Mouse (Mus musculus) C2C12 (cell line): Measurements from ENCODE around the gene Erp27. TPM values are rescaled to one million over a fixed set of nuclear protein-coding genes. Genes with fewer than 3 reads are reported as not detected.
A peak's percentile ranks its signal among the peaks of the same experiment; 100 is the strongest.

Experiments
- H3K27me3 ChIP-seq: one replicate; pipeline ENCODE4 v1.6.1; 2011; ENCODE audit not compliant: control insufficient read depth, insufficient read depth, insufficient read length
- H3K36me3 ChIP-seq: one replicate; pipeline ENCODE4 v1.6.1; 2011; ENCODE audit not compliant: control insufficient read depth, insufficient read depth
- H3K4me3 ChIP-seq: one replicate; pipeline ENCODE4 v1.5.1; 2011; ENCODE audit warnings: mild to moderate bottlenecking, control low read depth; ENCODE audit not compliant: poor library complexity, insufficient read depth, severe bottlenecking
- H3K79me2 ChIP-seq: one replicate; pipeline ENCODE4 v1.6.1; 2011; ENCODE audit not compliant: control insufficient read depth, insufficient read depth
- H3K79me3 ChIP-seq: one replicate; pipeline ENCODE4 v1.6.1; 2011; ENCODE audit warnings: low read depth, control low read depth
- H3ac ChIP-seq: one replicate; pipeline ENCODE3; 2011; ENCODE audit warnings: low read depth; ENCODE audit not compliant: control insufficient read depth, insufficient read length
- CEBPB ChIP-seq: IDR thresholded peaks from one replicate; pipeline ENCODE4 v1.6.1; 2011; ENCODE audit warnings: low read depth, mild to moderate bottlenecking, control low read depth, moderate library complexity
- CTCF ChIP-seq: IDR thresholded peaks from one replicate; pipeline ENCODE4 v1.5.1; 2011; ENCODE audit not compliant: control insufficient read depth, insufficient read depth, insufficient read length
- FOSL1 ChIP-seq: IDR thresholded peaks from one replicate; pipeline ENCODE4 v1.8.0; 2011; ENCODE audit warnings: mild to moderate bottlenecking, low read length; ENCODE audit not compliant: poor library complexity, insufficient read depth, severe bottlenecking
- MAX ChIP-seq: IDR thresholded peaks from one replicate; pipeline ENCODE4 v1.6.1; 2011; ENCODE audit warnings: mild to moderate bottlenecking, control low read depth
- MYOD1 ChIP-seq: IDR thresholded peaks from one replicate; pipeline ENCODE4 v1.6.1; 2011; ENCODE audit warnings: low read depth; ENCODE audit not compliant: control insufficient read depth, insufficient read length
- MYOG ChIP-seq: IDR thresholded peaks from one replicate; pipeline ENCODE4 v1.6.1; 2011; ENCODE audit not compliant: control insufficient read depth, insufficient read length; ENCODE audit errors: extremely low read depth
- USF1 ChIP-seq: IDR thresholded peaks from one replicate; pipeline ENCODE4 v1.6.1; 2011; ENCODE audit warnings: low read depth, mild to moderate bottlenecking, control low read depth, moderate library complexity
- polyA plus RNA-seq: library from polyadenylated mRNA; unstranded; fragments of >200 nt; fragmentation: generic; extraction: Trizol; gene quantifications from one replicate; pipeline ENCODE4 v1.2.1, GENCODE M21; 2012; ENCODE audit warnings: missing spikeins

Erp27 gene
- polyA plus RNA-seq, 1 experiment: 0.04 TPM

GRCm38 (mm10) chr6:136927626-136928025 is 5.6 kb upstream of the Erp27 start:
- Histone ChIP-seq H3K36me3 (no peaks in the 10 kb centered on the region), H3K4me3 (no peak overlapping the region), H3ac (no peak overlapping the region), H3K79me2 (no peaks in the 10 kb centered on the region), H3K27me3 (no peaks in the 10 kb centered on the region), H3K79me3 (no peaks in the 10 kb centered on the region)
- TF ChIP-seq CTCF (no peak), CEBPB (no peak)

- TF ChIP-seq CEBPB (no peak), FOSL1 (no peak), USF1 (no peak), MYOD1 (peak; percentile 80), MYOG (no peak)
- Histone ChIP-seq H3K79me2 (no peaks in the 10 kb centered on the region), H3K4me3 (no peak overlapping the region), H3K27me3 (no peaks in the 10 kb centered on the region), H3K79me3 (no peaks in the 10 kb centered on the region), H3ac (no peak overlapping the region), H3K36me3 (no peaks in the 10 kb centered on the region)
These were observed 3.1 kb upstream of the Erp27 start for GRCm38 (mm10) chr6:136925049-136925448.

GRCm38 (mm10) chr6:136923532-136923931 is 1.6 kb upstream of the Erp27 start, which contains the start of gene Pde6h:
Gene Pde6h, plus strand, starts transcription at chr6:136923832.
- TF ChIP-seq USF1 (no peak), MYOG (no peak), CEBPB (no peak), MYOD1 (no peak), MAX (no peak), CTCF (no peak), FOSL1 (no peak)

GRCm38 (mm10) chr6:136922871-136923270 is 891 bp upstream of the Erp27 start:
- Histone ChIP-seq H3K27me3 (no peaks in the 10 kb centered on the region), H3K4me3 (no peak overlapping the region), H3ac (no peak overlapping the region), H3K79me3 (no peaks in the 10 kb centered on the region), H3K79me2 (no peaks in the 10 kb centered on the region), H3K36me3 (no peaks in the 10 kb centered on the region)
- TF ChIP-seq MYOG: no peak
- no peak for TF ChIP-seq MAX
- TF ChIP-seq USF1: no peak
- TF ChIP-seq CTCF: no peak
- TF ChIP-seq MYOD1: no peak
- no peak for TF ChIP-seq CEBPB
- no peak for TF ChIP-seq FOSL1

More at GRCm38 (mm10) chr6:136923532-136923931, 1.6 kb upstream of the Erp27 start, which contains the start of gene Pde6h:
- no peak within 1 kb of the TSS for H3ac ChIP-seq
- no peaks in the 10 kb centered on the region for H3K27me3 ChIP-seq
- H3K4me3 ChIP-seq: no peak within 1 kb of the TSS
- H3K79me2 ChIP-seq: no peaks in the 10 kb centered on the region
- H3K36me3 ChIP-seq: no peaks in the 10 kb centered on the region
- H3K79me3 ChIP-seq: no peaks in the 10 kb centered on the region

- H3K79me2 ChIP-seq: no peaks in the 10 kb centered on the region
- TF ChIP-seq MAX (no peak), FOSL1 (no peak), MYOG (no peak), CTCF (no peak), MYOD1 (no peak), CEBPB (no peak), USF1 (no peak)
- H3K36me3 ChIP-seq: no peaks in the 10 kb centered on the region
- no peak overlapping the region for H3K4me3 ChIP-seq
- no peaks in the 10 kb centered on the region for H3K79me3 ChIP-seq
- H3K27me3 ChIP-seq: no peaks in the 10 kb centered on the region
- H3ac ChIP-seq: no peak overlapping the region
These were observed 379 bp downstream of the Erp27 start for GRCm38 (mm10) chr6:136921601-136922000.

GRCm38 (mm10) chr6:136920320-136921257 is 1.4 kb downstream of the Erp27 start:
- H3K79me2 ChIP-seq: no peaks in the 10 kb centered on the region
- H3K4me3 ChIP-seq: no peak overlapping the region
- no peak overlapping the region for H3ac ChIP-seq
- H3K27me3 ChIP-seq: no peaks in the 10 kb centered on the region
- no peaks in the 10 kb centered on the region for H3K36me3 ChIP-seq
- H3K79me3 ChIP-seq: no peaks in the 10 kb centered on the region
- no peak for TF ChIP-seq USF1
- TF ChIP-seq MAX: no peak
- TF ChIP-seq CTCF: no peak
